Mouse (Mus musculus): Measurements from ENCODE around the gene Lat. TPM values are rescaled to one million over a fixed set of nuclear protein-coding genes. Genes with fewer than 3 reads are reported as not detected.

Lat gene
- polyA plus RNA-seq, 1 experiment, result 0.23 TPM

DNA sequence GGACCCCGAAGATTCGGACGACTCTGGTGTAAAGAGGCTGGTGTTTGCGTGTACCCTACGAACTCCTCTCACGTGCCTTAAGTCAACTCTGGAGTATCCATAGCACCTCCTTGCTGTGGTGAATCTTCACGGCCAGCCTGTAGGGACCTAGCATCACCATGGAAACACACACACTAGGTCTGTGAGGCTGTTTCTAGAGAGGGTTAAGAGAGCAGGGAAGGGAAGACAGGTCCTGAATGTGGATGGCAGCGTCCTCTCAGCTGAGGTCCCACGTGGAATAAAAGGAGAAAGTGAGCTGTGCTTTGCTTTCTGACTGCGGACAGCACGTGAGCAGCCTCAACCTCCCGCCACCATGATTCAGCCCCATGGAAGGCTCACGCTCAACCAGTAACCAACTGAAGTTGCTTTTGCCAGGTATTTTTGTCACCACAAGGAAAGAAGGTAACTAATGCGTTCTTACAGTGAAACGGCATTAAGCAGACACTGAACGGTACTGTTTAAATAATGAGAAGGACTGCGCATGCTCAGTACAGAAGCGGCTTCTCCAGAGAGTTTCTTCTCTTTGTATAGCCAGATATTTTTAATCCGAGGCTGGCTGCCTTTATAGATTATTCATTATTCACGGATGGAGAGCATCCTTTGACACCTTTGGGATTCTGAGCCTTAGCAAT lies 18.5 kb downstream of the Lat start:
- Histone ChIP-seq H3ac (ENCODE audit: control insufficient read depth, insufficient read length, low read depth) (no peak overlapping the region), H3K4me3 (ENCODE audit: insufficient read depth, poor library complexity, severe bottlenecking) (no peak overlapping the region), H3K79me3 (ENCODE audit: low read depth) (no peaks in the 10 kb centered on the region), H3K79me2 (ENCODE audit: control insufficient read depth, insufficient read depth) (no peaks in the 10 kb centered on the region), H3K36me3 (ENCODE audit: control insufficient read depth, insufficient read depth) (no peaks in the 10 kb centered on the region), H3K27me3 (ENCODE audit: control insufficient read depth, insufficient read depth, insufficient read length) (peaks cover 36% of the 10 kb centered on the region)
- TF ChIP-seq MYOG (IDR thresholded peaks at IDR 0.05; ENCODE audit: control insufficient read depth, extremely low read depth, insufficient read length) (no peak), CEBPB (IDR thresholded peaks at IDR 0.05; ENCODE audit: low read depth) (no peak), USF1 (IDR thresholded peaks at IDR 0.05; ENCODE audit: low read depth) (no peak), MYOD1 (IDR thresholded peaks at IDR 0.05; ENCODE audit: control insufficient read depth, insufficient read length, low read depth) (no peak), MAX (IDR thresholded peaks at IDR 0.05) (no peak), CTCF (IDR thresholded peaks at IDR 0.05; ENCODE audit: control insufficient read depth, insufficient read depth, insufficient read length) (no peak), FOSL1 (IDR thresholded peaks at IDR 0.05; ENCODE audit: insufficient read depth, low read length, poor library complexity, severe bottlenecking) (no peak)

GRCm38 (mm10) chr7:126348293-126348692 lies 21.1 kb downstream of the Lat start:
- Histone ChIP-seq H3K4me3 (ENCODE audit: insufficient read depth, poor library complexity, severe bottlenecking) (no peak overlapping the region), H3K79me3 (ENCODE audit: low read depth) (no peaks in the 10 kb centered on the region), H3ac (ENCODE audit: control insufficient read depth, insufficient read length, low read depth) (no peak overlapping the region), H3K36me3 (ENCODE audit: control insufficient read depth, insufficient read depth) (no peaks in the 10 kb centered on the region), H3K79me2 (ENCODE audit: control insufficient read depth, insufficient read depth) (no peaks in the 10 kb centered on the region), H3K27me3 (ENCODE audit: control insufficient read depth, insufficient read depth, insufficient read length) (peaks cover 42% of the 10 kb centered on the region)
- TF ChIP-seq MAX (IDR thresholded peaks at IDR 0.05) (no peak), FOSL1 (IDR thresholded peaks at IDR 0.05; ENCODE audit: insufficient read depth, low read length, poor library complexity, severe bottlenecking) (no peak), CTCF (IDR thresholded peaks at IDR 0.05; ENCODE audit: control insufficient read depth, insufficient read depth, insufficient read length) (no peak), MYOG (IDR thresholded peaks at IDR 0.05; ENCODE audit: control insufficient read depth, extremely low read depth, insufficient read length) (no peak), MYOD1 (IDR thresholded peaks at IDR 0.05; ENCODE audit: control insufficient read depth, insufficient read length, low read depth) (no peak), CEBPB (IDR thresholded peaks at IDR 0.05; ENCODE audit: low read depth) (no peak), USF1 (IDR thresholded peaks at IDR 0.05; ENCODE audit: low read depth) (no peak)

- Histone ChIP-seq H3K79me3 (ENCODE audit: low read depth) (no peaks in the 10 kb centered on the region), H3K36me3 (ENCODE audit: control insufficient read depth, insufficient read depth) (no peaks in the 10 kb centered on the region), H3K79me2 (ENCODE audit: control insufficient read depth, insufficient read depth) (no peaks in the 10 kb centered on the region)
These were observed 22.3 kb downstream of the Lat start for GRCm38 (mm10) chr7:126347098-126347497.

DNA sequence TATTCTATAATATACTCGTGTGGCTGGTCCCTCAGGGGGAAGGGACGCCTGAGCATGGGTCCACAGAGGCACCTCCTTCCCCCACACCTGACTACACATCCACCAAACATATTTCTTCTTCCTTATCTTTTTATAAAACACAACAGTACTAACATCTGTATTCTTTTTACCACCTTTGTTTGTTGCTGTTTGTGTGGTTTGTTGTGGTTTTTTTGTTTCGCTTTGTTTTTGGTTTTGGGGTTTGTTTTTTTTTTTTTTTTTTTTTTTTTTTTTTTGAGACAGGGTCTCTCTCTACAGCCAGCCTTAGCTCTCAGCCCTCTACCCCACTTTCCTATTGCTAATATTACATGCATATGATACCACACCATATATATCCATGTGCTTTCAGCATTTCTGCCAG lies 23.4 kb downstream of the Lat start:
- H3K79me2 ChIP-seq (ENCODE audit: control insufficient read depth, insufficient read depth), result no peaks in the 10 kb centered on the region
- no peaks in the 10 kb centered on the region for H3K79me3 ChIP-seq (ENCODE audit: low read depth)
- TF ChIP-seq USF1 (IDR thresholded peaks at IDR 0.05; ENCODE audit: low read depth), result no peak
- no peak overlapping the region for H3ac ChIP-seq (ENCODE audit: control insufficient read depth, insufficient read length, low read depth)
- no peak overlapping the region for H3K4me3 ChIP-seq (ENCODE audit: insufficient read depth, poor library complexity, severe bottlenecking)
- no peaks in the 10 kb centered on the region for H3K36me3 ChIP-seq (ENCODE audit: control insufficient read depth, insufficient read depth)
- H3K27me3 ChIP-seq (ENCODE audit: control insufficient read depth, insufficient read depth, insufficient read length), result peaks cover 35% of the 10 kb centered on the region

More at GRCm38 (mm10) chr7:126347098-126347497, 22.3 kb downstream of the Lat start:
- Histone ChIP-seq H3K27me3 (ENCODE audit: control insufficient read depth, insufficient read depth, insufficient read length) (peaks cover 38% of the 10 kb centered on the region), H3ac (ENCODE audit: control insufficient read depth, insufficient read length, low read depth) (no peak overlapping the region), H3K4me3 (ENCODE audit: insufficient read depth, poor library complexity, severe bottlenecking) (no peak overlapping the region)
- TF ChIP-seq USF1 (IDR thresholded peaks at IDR 0.05; ENCODE audit: low read depth), result no peak
- TF ChIP-seq MYOD1 (IDR thresholded peaks at IDR 0.05; ENCODE audit: control insufficient read depth, insufficient read length, low read depth), result no peak
- TF ChIP-seq FOSL1 (IDR thresholded peaks at IDR 0.05; ENCODE audit: insufficient read depth, low read length, poor library complexity, severe bottlenecking), result no peak
- TF ChIP-seq MAX (IDR thresholded peaks at IDR 0.05), result no peak
- no peak for TF ChIP-seq CEBPB (IDR thresholded peaks at IDR 0.05; ENCODE audit: low read depth)
- TF ChIP-seq MYOG (IDR thresholded peaks at IDR 0.05; ENCODE audit: control insufficient read depth, extremely low read depth, insufficient read length), result no peak
- no peak for TF ChIP-seq CTCF (IDR thresholded peaks at IDR 0.05; ENCODE audit: control insufficient read depth, insufficient read depth, insufficient read length)

DNA sequence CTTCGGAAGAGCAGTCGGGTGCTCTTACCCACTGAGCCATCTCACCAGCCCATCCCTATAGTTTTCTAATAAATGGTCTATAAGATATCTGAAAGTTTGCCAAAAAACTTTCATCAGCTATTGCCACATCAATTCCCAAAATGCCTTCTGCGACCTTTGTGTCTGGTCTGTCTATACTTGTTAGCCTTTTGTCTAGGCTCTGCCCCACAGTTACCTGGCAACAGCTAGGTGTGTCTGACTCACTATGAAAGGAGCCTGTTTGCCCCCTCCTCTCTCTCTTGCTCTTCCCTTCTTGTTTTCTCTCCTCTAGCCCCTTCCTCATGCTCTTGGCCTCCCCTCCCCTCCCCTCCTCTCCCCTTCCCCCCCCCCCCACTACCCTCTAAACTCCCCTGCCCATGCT lies 23.8 kb downstream of the Lat start:
- Histone ChIP-seq H3ac (ENCODE audit: control insufficient read depth, insufficient read length, low read depth) (no peak overlapping the region), H3K36me3 (ENCODE audit: control insufficient read depth, insufficient read depth) (no peaks in the 10 kb centered on the region), H3K79me2 (ENCODE audit: control insufficient read depth, insufficient read depth) (no peaks in the 10 kb centered on the region), H3K79me3 (ENCODE audit: low read depth) (no peaks in the 10 kb centered on the region), H3K4me3 (ENCODE audit: insufficient read depth, poor library complexity, severe bottlenecking) (no peak overlapping the region), H3K27me3 (ENCODE audit: control insufficient read depth, insufficient read depth, insufficient read length) (peaks cover 35% of the 10 kb centered on the region)
- TF ChIP-seq MYOD1 (IDR thresholded peaks at IDR 0.05; ENCODE audit: control insufficient read depth, insufficient read length, low read depth), result no peak
- TF ChIP-seq MAX (IDR thresholded peaks at IDR 0.05), result no peak
- peak; percentile 3 for TF ChIP-seq CEBPB (IDR thresholded peaks at IDR 0.05; ENCODE audit: low read depth)
- no peak for TF ChIP-seq CTCF (IDR thresholded peaks at IDR 0.05; ENCODE audit: control insufficient read depth, insufficient read depth, insufficient read length)

GRCm38 (mm10) chr7:126340896-126341295 lies 28.5 kb downstream of the Lat start:
- H3ac ChIP-seq (ENCODE audit: control insufficient read depth, insufficient read length, low read depth), result no peak overlapping the region
- no peak overlapping the region for H3K4me3 ChIP-seq (ENCODE audit: insufficient read depth, poor library complexity, severe bottlenecking)
- H3K79me3 ChIP-seq (ENCODE audit: low read depth), result no peaks in the 10 kb centered on the region
- H3K27me3 ChIP-seq (ENCODE audit: control insufficient read depth, insufficient read depth, insufficient read length), result peaks cover 42% of the 10 kb centered on the region
- no peaks in the 10 kb centered on the region for H3K79me2 ChIP-seq (ENCODE audit: control insufficient read depth, insufficient read depth)
- H3K36me3 ChIP-seq (ENCODE audit: control insufficient read depth, insufficient read depth), result no peaks in the 10 kb centered on the region
- TF ChIP-seq CTCF (IDR thresholded peaks at IDR 0.05; ENCODE audit: control insufficient read depth, insufficient read depth, insufficient read length), result no peak
